13 mouse cellular contexts compared by ENCODE assay signal in the genomic region with DNA sequence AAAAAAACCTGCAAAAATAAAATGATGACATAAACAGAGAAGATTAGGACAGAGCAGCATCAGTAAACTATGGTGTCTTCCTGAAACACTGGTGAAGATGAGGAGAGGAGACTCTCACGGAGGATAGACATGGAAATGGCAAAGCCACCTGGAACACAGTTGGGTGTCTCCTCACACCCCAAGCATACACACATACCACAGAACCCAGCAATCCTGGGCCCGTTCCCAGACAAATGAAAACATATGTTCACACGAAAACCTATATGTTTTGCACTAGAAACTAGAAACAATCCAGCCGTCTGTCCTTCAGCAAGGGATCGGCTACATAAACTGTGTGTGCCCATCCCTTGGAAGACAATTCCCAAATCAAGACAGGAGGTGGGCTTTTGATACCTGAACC.
"Had no signal": no experiment of that assay in that cellular context is flagged by ENCODE, and none has a peak within 500 bp of the region (broad histone marks: within the 10 kb centered on the region; RNA-seq: fewer than 3 reads in every experiment).

No protein-coding gene starts in this region.

- DNase-seq: kidney, adult 2 months; kidney, postnatal 14 days; lung, adult 2 months; lung, postnatal 4 days; right cerebral cortex, postnatal 25 days; thymus, postnatal 14 days had no signal

- H3K9ac ChIP-seq: kidney, embryonic 15.5 days; liver, embryonic 15.5 days; midbrain, embryonic 12.5 days had no signal

- H3K4me3 ChIP-seq: kidney, embryonic 15.5 days; liver, embryonic 15.5 days; megakaryocyte, embryonic 14.5 days; midbrain, embryonic 12.5 days had no signal

- H3K4me2 ChIP-seq: kidney, embryonic 15.5 days; liver, embryonic 11.5 days; liver, embryonic 15.5 days; midbrain, embryonic 12.5 days had no signal

- H3K36me3 ChIP-seq: kidney, embryonic 15.5 days; liver, embryonic 15.5 days; midbrain, embryonic 12.5 days had no signal

- H3K27ac ChIP-seq: kidney, embryonic 15.5 days; liver, embryonic 15.5 days; midbrain, embryonic 12.5 days had no signal

- H3K9me3 ChIP-seq: kidney, embryonic 15.5 days; liver, embryonic 15.5 days; midbrain, embryonic 12.5 days had no signal

- ATAC-seq: lung, postnatal 0 days; midbrain, embryonic 16.5 days had no signal
